Mouse (Mus musculus): ENCODE measurements around the gene Dusp5.
"Not testable (repeated sequence)": the region's sequence is repeated elsewhere in the genome, so short reads cannot be mapped to it uniquely, and the experiment has no call there.

Dusp5 gene

DNA sequence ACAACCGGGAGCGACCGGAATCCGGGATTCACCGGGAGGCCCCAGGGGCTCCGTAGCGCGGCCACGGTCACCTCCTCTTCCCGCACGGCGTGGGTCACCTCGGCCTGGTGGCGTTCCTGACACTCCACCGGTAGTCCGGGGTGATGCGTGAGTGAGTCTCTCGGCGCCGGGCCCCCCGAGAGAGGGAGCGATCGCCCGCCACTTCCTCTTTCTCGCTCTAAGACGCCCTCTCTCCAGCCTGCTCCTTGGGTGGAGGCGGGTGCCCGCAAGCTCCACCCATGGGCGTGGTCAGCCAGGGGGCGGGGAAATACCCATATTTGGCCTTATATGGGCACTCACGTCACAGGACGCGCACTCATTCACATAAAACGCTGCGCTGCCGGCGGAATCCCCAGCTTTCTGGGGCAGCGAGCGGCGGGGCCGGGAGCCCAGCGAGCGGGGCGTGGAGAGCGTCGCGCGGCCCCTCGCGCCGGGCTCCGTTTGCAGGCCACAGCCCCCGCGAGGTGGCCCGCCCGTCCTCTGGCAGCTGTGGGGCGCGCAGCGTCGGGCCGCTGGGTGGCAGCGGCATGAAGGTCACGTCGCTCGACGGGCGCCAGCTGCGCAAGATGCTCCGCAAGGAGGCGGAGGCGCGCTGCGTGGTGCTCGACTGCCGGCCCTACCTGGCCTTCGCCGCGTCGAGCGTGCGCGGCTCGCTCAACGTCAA is at the start of gene Dusp5:
TSS of gene Dusp5 (plus strand) at position 358 of the 703 bp plus-strand sequence.
- peak; percentile 100 for DNase-seq (ENCODE audit: low spot score)

GRCm38 (mm10) chr19:53479590-53479989 is 49.3 kb upstream of the Dusp5 start:
- DNase-seq (ENCODE audit: low spot score) = no peak

- DNase-seq (ENCODE audit: low spot score) = no peak
Measured at GRCm38 (mm10) chr19:53482093-53482492, 46.8 kb upstream of the Dusp5 start.

GRCm38 (mm10) chr19:53482527-53482926 is 46.4 kb upstream of the Dusp5 start:
- no peak for DNase-seq (ENCODE audit: low spot score)

DNA sequence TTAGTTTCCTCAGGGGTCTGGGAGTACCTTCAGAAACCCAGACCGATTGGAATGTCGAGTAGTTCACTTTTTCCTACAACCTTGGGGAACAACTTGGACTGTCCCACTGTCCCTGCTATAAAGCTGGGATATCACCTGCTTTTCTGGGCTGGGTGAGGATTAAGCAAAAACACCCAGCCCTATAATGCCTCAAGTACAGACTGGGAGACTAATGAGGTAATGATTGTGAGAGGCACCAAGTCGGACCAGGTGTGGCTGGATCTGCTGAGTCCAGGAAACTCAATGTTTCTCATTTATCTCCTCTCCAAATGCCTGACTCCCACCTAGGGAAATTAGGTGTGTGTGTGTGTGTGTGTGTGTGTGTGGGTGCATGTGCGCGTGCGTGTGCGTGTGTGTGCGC is 44.9 kb upstream of the Dusp5 start:
- DNase-seq (ENCODE audit: low spot score) = no peak

DNA sequence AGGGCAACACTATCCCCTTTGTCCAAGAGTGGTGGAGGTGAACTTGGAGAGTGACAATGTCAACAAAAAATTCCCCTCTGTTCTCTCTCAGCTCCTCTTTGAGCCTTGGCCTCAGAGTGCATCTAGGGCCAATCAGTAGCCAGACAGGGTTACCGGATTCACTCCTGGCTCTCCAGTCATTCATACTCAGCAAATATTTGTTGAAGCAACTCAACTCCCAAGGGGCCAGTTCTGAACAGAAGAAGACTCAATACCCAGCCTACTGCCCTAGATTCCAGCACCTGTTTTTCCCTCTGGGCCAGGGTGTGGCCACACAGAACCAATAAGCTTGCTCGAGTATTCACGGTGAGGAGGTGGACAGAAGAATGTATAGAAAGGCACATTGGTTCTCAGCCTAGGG is 44.0 kb upstream of the Dusp5 start:
- DNase-seq (ENCODE audit: low spot score) = no peak

DNA sequence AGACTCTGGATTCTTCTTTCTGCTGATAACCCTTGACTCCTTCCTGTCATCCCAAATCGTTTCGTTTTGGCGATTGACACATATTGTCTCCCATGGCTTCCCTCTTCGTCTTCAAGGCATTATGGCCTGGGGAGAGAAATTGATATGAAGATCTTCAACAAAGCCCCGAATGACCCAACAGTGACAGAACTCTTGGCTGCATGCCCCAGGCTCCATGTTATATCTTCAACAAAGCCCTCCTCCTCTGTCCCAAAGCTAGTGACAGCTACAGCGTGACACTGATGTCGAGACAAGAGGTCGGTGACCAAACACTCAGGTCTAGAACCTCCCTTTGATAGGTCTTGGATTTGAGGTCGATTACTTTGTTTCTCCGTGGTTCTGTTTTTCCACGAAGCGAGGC is 39.7 kb upstream of the Dusp5 start:
- no peak for DNase-seq (ENCODE audit: low spot score)

GRCm38 (mm10) chr19:53489910-53490309 is 39.0 kb upstream of the Dusp5 start:
- DNase-seq (ENCODE audit: low spot score) = no peak

GRCm38 (mm10) chr19:53490898-53491297 is 38.0 kb upstream of the Dusp5 start:
- no peak for DNase-seq (ENCODE audit: low spot score)

- DNase-seq (ENCODE audit: low spot score) = no peak
Measured at GRCm38 (mm10) chr19:53492528-53492927, 36.4 kb upstream of the Dusp5 start.

DNA sequence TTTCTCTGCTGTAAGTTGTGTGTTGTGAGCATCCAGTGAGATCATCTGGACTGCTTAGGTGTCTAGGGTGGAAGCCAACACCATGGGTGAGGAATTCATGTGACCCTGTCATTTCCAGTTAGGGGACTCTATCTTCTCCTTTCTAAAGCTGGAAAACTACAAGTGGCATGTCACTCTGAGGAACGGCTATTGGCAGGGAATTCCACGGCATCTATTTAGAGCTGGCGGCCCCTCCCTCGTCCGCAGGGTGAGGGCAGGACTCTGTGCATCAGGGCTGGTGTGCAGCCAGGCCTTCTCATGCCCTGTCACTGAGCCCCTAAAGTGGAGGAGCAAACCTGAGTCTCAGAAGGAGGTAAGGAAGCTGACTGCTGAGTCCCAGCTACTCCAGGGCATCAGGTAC is 35.0 kb upstream of the Dusp5 start:
- no peak for DNase-seq (ENCODE audit: low spot score)

GRCm38 (mm10) chr19:53497910-53498309 is 31.0 kb upstream of the Dusp5 start:
- DNase-seq (ENCODE audit: low spot score) = no peak

- no peak for DNase-seq (ENCODE audit: low spot score)
Measured at GRCm38 (mm10) chr19:53499049-53499448, 29.9 kb upstream of the Dusp5 start.

DNA sequence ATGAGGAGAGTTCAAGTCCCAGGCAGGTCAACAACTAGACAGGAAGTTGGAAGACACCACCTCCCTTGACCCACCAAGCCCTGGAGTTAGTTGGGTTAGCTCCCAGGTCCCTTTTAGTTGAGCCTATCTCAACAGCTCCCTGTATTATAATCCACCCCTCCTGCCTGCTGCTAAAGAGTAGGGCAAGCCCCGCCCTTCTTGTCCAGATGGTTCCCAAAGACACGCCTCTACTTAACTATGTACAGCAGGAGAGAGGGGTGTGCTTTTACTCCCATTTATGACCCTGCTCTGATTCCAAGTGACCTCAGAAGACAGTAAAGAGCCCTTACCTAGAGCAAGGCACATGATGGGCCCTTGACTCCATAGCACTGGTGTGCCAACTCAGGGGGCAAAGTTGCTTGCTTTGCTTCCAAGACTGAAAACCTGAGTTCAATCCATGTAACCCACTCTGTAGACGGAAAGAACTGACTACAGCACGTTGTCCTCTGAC is 29.4 kb upstream of the Dusp5 start:
- DNase-seq (ENCODE audit: low spot score) = no peak

DNA sequence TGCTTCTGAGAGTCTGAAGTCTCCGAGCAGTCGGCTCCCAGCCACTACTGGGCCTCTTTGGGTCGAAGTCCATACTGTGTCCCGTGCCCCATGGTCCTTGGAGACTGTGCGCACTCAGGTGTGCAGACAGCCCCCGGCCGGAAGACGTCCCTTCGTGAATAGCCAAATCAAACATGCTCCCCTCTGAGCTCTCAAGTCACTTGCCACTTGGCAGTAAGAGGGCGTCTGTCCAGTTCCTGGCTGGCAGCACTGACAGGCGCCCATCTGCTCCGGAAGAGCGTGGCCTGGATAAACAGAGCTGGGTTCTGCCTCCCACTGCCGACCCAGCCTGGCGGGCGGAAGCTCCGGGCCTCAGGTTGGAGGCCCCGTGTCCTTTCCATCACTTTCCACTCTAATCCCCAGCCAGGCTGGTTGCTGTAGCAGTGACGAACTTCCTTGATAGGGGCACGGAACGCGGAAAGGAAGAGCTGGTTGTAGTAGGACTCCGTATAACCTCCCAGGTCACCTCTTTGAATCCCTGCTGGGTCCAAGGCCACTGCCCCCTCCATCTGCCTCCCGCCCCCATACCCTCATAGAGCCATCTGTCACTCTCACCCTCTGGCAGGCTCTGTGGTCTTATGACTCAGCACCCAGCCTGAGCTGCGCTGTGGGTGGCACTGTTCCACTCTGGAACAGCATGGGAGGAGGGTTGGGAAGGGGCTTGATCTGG is 28.5 kb upstream of the Dusp5 start:
- DNase-seq (ENCODE audit: low spot score) = no peak

- DNase-seq (ENCODE audit: low spot score) = not testable (repeated sequence)
Measured at GRCm38 (mm10) chr19:53501239-53501638, 27.7 kb upstream of the Dusp5 start.

- no peak for DNase-seq (ENCODE audit: low spot score)
Measured at GRCm38 (mm10) chr19:53501765-53502164, 27.1 kb upstream of the Dusp5 start.

DNA sequence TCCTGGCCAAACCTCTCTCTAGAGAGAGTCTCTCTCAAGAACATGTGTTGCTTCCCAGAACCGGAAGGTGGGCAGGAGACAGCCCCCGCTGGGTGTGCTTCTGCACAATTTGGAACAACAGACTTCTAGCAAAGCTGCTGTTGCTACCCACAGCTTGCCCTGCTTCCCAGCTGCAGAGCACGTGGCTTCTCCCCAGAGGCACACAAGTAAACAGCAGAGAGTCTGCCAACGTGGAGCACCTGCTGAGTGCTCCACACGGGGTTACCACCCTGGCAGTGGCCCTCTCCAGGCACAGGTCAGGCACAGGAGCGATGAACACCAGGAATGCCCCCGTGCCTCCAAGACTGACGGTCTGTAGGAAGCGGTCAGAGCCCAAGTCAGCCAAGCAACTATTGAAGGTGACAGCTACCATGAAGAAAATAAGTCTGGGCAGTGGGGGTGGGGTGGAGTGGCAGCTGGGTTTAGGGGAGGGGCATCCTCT is 26.0 kb upstream of the Dusp5 start:
- no peak for DNase-seq (ENCODE audit: low spot score)

- no peak for DNase-seq (ENCODE audit: low spot score)
Measured at GRCm38 (mm10) chr19:53504181-53504580, 24.7 kb upstream of the Dusp5 start.

GRCm38 (mm10) chr19:53505728-53506127 is 23.2 kb upstream of the Dusp5 start:
- no peak for DNase-seq (ENCODE audit: low spot score)

- DNase-seq (ENCODE audit: low spot score) = no peak
Measured at GRCm38 (mm10) chr19:53507497-53507896, 21.4 kb upstream of the Dusp5 start.

GRCm38 (mm10) chr19:53511244-53511934 is 17.5 kb upstream of the Dusp5 start:
- DNase-seq (ENCODE audit: low spot score) = no peak

All from testis, postnatal 10 days (tissue).